Mouse (Mus musculus): Measurements from ENCODE around the gene Mpp1.

DNA sequence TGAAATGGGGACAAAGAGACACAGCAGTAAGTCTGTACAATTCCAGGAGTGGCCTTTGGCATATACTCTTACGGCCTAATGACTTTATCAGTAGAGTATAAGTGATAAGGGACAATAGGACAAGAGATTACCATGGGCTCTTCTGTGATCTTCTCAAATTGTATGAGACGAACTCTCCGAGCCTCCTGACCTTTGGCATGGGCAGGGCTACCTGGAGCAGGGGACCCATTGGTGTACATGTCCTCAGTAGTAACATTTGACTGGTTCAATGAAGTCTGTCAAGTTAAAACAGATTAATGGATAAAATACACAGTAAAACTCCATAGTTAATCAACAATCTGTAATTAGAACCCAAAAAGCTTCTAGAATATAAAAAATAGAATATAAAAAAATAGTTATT lies 5.2 kb downstream of the Mpp1 start:
- TF ChIP-seq EP300 (IDR thresholded peaks at IDR 0.05; ENCODE audit: low read depth in 1 of 2, low read length in 2 of 2) (no peak), CTCF (IDR thresholded peaks at IDR 0.05 in 2 of 3, conservative IDR thresholded peaks at IDR 0.05 in 1 of 3; ENCODE audit: control insufficient read depth in 1 of 3, insufficient read depth in 1 of 3, low read depth in 2 of 3, low read length in 3 of 3, poor library complexity in 1 of 3, severe bottlenecking in 1 of 3) (no peak), HCFC1 (IDR thresholded peaks at IDR 0.05; ENCODE audit: low read depth, low read length) (no peak), NRF1 (IDR thresholded peaks at IDR 0.05; ENCODE audit: insufficient read depth, low read depth, low read length, poor library complexity, severe bottlenecking) (no peak), POLR2A (IDR thresholded peaks at IDR 0.05; ENCODE audit: control insufficient read depth in 1 of 2, insufficient read depth in 1 of 2, low read depth in 1 of 2, low read length in 2 of 2, poor library complexity in 1 of 2) (no peak), GATA1 (IDR thresholded peaks at IDR 0.05; ENCODE audit: low read depth, low read length) (no peak), POLR2AphosphoS2 (IDR thresholded peaks at IDR 0.05; ENCODE audit: low read length) (no peak), ZNF384 (IDR thresholded peaks at IDR 0.05; ENCODE audit: low read depth, low read length) (no peak), KAT2A (conservative IDR thresholded peaks at IDR 0.05; ENCODE audit: low read depth, low read length) (no peak), ETS1 (IDR thresholded peaks at IDR 0.05; ENCODE audit: low read depth, low read length) (no peak), SMC3 (IDR thresholded peaks at IDR 0.05; ENCODE audit: low read depth, low read length) (no peak), E2F4 (IDR thresholded peaks at IDR 0.05; ENCODE audit: borderline replicate concordance, low read depth, low read length) (no peak), NELFE (IDR thresholded peaks at IDR 0.05; ENCODE audit: low read depth, low read length) (no peak), ZMIZ1 (IDR thresholded peaks at IDR 0.05; ENCODE audit: low read depth, low read length) (no peak)

Data from MEL (cell line).